16 mouse cellular contexts compared by ENCODE assay signal in genomic region chr2:101615464-101616305, GRCm38 (mm10). TPM values are rescaled to one million over a fixed set of nuclear protein-coding genes. Genes with fewer than 3 reads are reported as not detected.
DNase-seq lines count a peak whose midpoint lies in the region; ATAC-seq and TF ChIP-seq lines count a peak whose summit lies in the region.
"Had no signal": no experiment of that assay in that cellular context is flagged by ENCODE, and none has a peak within 500 bp of the region (broad histone marks: within the 10 kb centered on the region; RNA-seq: fewer than 3 reads in every experiment).

No protein-coding gene starts in this region.

- no peak overlapping the region for H3K4me3 ChIP-seq in heart, postnatal 0 days (ENCODE audit: low read depth, low read length)
- H3K4me3 ChIP-seq in heart, embryonic 11.5 days (ENCODE audit: low read depth, low read length) = no peak overlapping the region
- H3K4me3 ChIP-seq in midbrain, embryonic 13.5 days (replicated peaks) = no peak overlapping the region
- H3K4me3 ChIP-seq in layer of hippocampus, adult 2 months = no peak overlapping the region
- H3K4me3 ChIP-seq: limb, embryonic 15.5 days; neural tube, embryonic 12.5 days had no signal

- no peak for TF ChIP-seq EP300 in heart, postnatal 0 days (IDR thresholded peaks at IDR 0.05; ENCODE audit: low read depth)

- H3K9ac ChIP-seq in heart, postnatal 0 days (replicated peaks; ENCODE audit: low read depth, low read length) = no peak overlapping the region
- no peak overlapping the region for H3K9ac ChIP-seq in heart, embryonic 11.5 days (ENCODE audit: low read depth, low read length)
- H3K9ac ChIP-seq in midbrain, embryonic 13.5 days (replicated peaks) = no peak overlapping the region
- H3K9ac ChIP-seq: limb, embryonic 15.5 days; neural tube, embryonic 12.5 days had no signal

- TF ChIP-seq CTCF in heart, postnatal 0 days (IDR thresholded peaks at IDR 0.05; ENCODE audit: low read depth) = no peak
- TF ChIP-seq CTCF in layer of hippocampus, adult 2 months (conservative IDR thresholded peaks at IDR 0.05) = no peak

- no peak overlapping the region for H3K4me2 ChIP-seq in heart, postnatal 0 days (ENCODE audit: low read depth, low read length)
- H3K4me2 ChIP-seq in heart, embryonic 11.5 days = no peak overlapping the region
- no peak overlapping the region for H3K4me2 ChIP-seq in midbrain, embryonic 13.5 days (replicated peaks)
- H3K4me2 ChIP-seq: limb, embryonic 15.5 days; neural tube, embryonic 12.5 days had no signal

- 0 out of 2 replicates have a peak, but pooled peaks cover 6% of the 10 kb centered on the region for H3K4me1 ChIP-seq in heart, postnatal 0 days (ENCODE audit: control insufficient read depth, insufficient read depth)
- H3K4me1 ChIP-seq in heart, embryonic 11.5 days (ENCODE audit: control insufficient read depth, insufficient read depth, low read length) = peaks cover 5% of the 10 kb centered on the region; the same call in 1 of the 2 replicates
- H3K4me1 ChIP-seq in midbrain, embryonic 13.5 days (replicated peaks) = peaks cover 15% of the 10 kb centered on the region
- H3K4me1 ChIP-seq: limb, embryonic 15.5 days; neural tube, embryonic 12.5 days had no signal

- no peaks in the 10 kb centered on the region for H3K9me3 ChIP-seq in heart, postnatal 0 days (replicated peaks; ENCODE audit: control insufficient read depth, low read length)
- no peaks in the 10 kb centered on the region for H3K9me3 ChIP-seq in heart, embryonic 11.5 days (replicated peaks; ENCODE audit: control insufficient read depth, low read length)
- no peaks in the 10 kb centered on the region for H3K9me3 ChIP-seq in midbrain, embryonic 13.5 days
- H3K9me3 ChIP-seq: limb, embryonic 15.5 days; neural tube, embryonic 12.5 days had no signal

- no peak overlapping the region for H3K27ac ChIP-seq in heart, postnatal 0 days (ENCODE audit: low read depth)
- H3K27ac ChIP-seq in heart, embryonic 11.5 days (ENCODE audit: low read depth, low read length) = no peak overlapping the region
- no peak overlapping the region for H3K27ac ChIP-seq in midbrain, embryonic 13.5 days
- no peak overlapping the region for H3K27ac ChIP-seq in layer of hippocampus, adult 2 months
- H3K27ac ChIP-seq: limb, embryonic 15.5 days; neural tube, embryonic 12.5 days had no signal

- WGBS in heart, postnatal 0 days = 51% methylated on average over 10 of the region's 10 CpGs
- whole genome bisulfite sequencing in heart, embryonic 11.5 days (ENCODE audit: insufficient replicate concordance) = 58% methylated on average over 10 of the region's 10 CpGs
- 70% methylated on average over 10 of the region's 10 CpGs for WGBS in midbrain, embryonic 13.5 days

- no peaks in the 10 kb centered on the region for H3K27me3 ChIP-seq in heart, postnatal 0 days (ENCODE audit: control insufficient read depth, insufficient read depth, low read length)
- H3K27me3 ChIP-seq in heart, embryonic 11.5 days (ENCODE audit: control insufficient read depth, insufficient read depth, low read length) = no peaks in the 10 kb centered on the region
- no peaks in the 10 kb centered on the region for H3K27me3 ChIP-seq in midbrain, embryonic 13.5 days
- H3K27me3 ChIP-seq: limb, embryonic 15.5 days; neural tube, embryonic 12.5 days had no signal

- no peak for ATAC-seq in heart, postnatal 0 days (ENCODE audit: insufficient read depth, low read depth)
- no peak for ATAC-seq in heart, embryonic 11.5 days (replicated peaks; ENCODE audit: insufficient number of reproducible peaks, low FRiP score, low TSS enrichment)
- ATAC-seq in midbrain, embryonic 13.5 days = peak; percentile 70

- no peaks in the 10 kb centered on the region for H3K36me3 ChIP-seq in heart, postnatal 0 days (replicated peaks; ENCODE audit: control insufficient read depth, insufficient read depth, low read length)
- no peaks in the 10 kb centered on the region for H3K36me3 ChIP-seq in heart, embryonic 11.5 days (ENCODE audit: control insufficient read depth, insufficient read depth, low read length)
- H3K36me3 ChIP-seq in midbrain, embryonic 13.5 days = no peaks in the 10 kb centered on the region
- H3K36me3 ChIP-seq: limb, embryonic 15.5 days; neural tube, embryonic 12.5 days had no signal

- peak; percentile 20 for DNase-seq in heart, postnatal 0 days (ENCODE audit: low spot score)
- peak; percentile 49 for DNase-seq in A20 (ENCODE audit: low read depth, low spot score)
- peak; percentile 64 for DNase-seq in CD4-positive, CD25-positive, alpha-beta regulatory T cell, adult 2 months (ENCODE audit: low read depth, low spot score)
- no peak for DNase-seq in layer of hippocampus, adult 2 months (ENCODE audit: low spot score in 2 of 2)
- DNase-seq in gastrocnemius, adult 18-20 months (ENCODE audit: low spot score) = no peak
- DNase-seq: cerebellum, adult 9-11 months; heart, postnatal 36 days; kidney, adult 18-20 months; lung, adult 2 months; thymus, postnatal 36 days had no signal

RNA-seq across cellular contexts. Expression of gene Rag2, which starts 8.8 kb away (rescaled TPM):
- total RNA-seq in heart, postnatal 0 days (2014; rRNA removed; ENCODE audit: low replicate concordance) = 0.08 TPM in 1 of 2 replicates, not detected in the other
- polyA plus RNA-seq in heart, postnatal 0 days (2015; fragmentation: Nextera tagmentation; extraction: Ambion mirVana) = not detected in 2 replicates
- polyA plus RNA-seq in heart, embryonic 11.5 days (2014; fragmentation: Nextera tagmentation; extraction: Ambion mirVana) = not detected in 2 replicates
- not detected in 2 replicates for polyA plus RNA-seq in midbrain, embryonic 13.5 days (2015; fragmentation: Nextera tagmentation; extraction: Ambion mirVana)
- total RNA-seq in layer of hippocampus, adult 2 months (2021) = not detected
- not detected for total RNA-seq in gastrocnemius, adult 18-20 months (2021)
- total RNA-seq: heart, postnatal 36 days had no signal
- polyA plus RNA-seq: embryonic facial prominence, embryonic 11.5 days; limb, embryonic 15.5 days; lung, adult 2 months; neural tube, embryonic 12.5 days had no signal

RNA-seq across cellular contexts. Expression of gene Rag1, which starts 33.6 kb away (rescaled TPM):
- 0.04 and 12.3 TPM in 2 replicates for total RNA-seq in heart, postnatal 0 days (2014; rRNA removed; ENCODE audit: low replicate concordance)
- 0.01 and 0.03 TPM in 2 replicates for polyA plus RNA-seq in heart, postnatal 0 days (2015; fragmentation: Nextera tagmentation; extraction: Ambion mirVana)
- 0.14 TPM in 1 of 2 replicates, not detected in the other for polyA plus RNA-seq in heart, embryonic 11.5 days (2014; fragmentation: Nextera tagmentation; extraction: Ambion mirVana)
- 0.05 and 0.14 TPM in 2 replicates for polyA plus RNA-seq in midbrain, embryonic 13.5 days (2015; fragmentation: Nextera tagmentation; extraction: Ambion mirVana)
- total RNA-seq in layer of hippocampus, adult 2 months (2021) = under 1 TPM; 0.15 to 0.25 TPM
- total RNA-seq in gastrocnemius, adult 18-20 months (2021) = not detected
- total RNA-seq: granulocyte monocyte progenitor cell, adult 5-6 weeks had no signal

RNA-seq across cellular contexts. Expression of gene B230118H07Rik, which starts 33.6 kb away (rescaled TPM):
- total RNA-seq in heart, postnatal 0 days (2014; rRNA removed; ENCODE audit: low replicate concordance) = 17.3 and 24.3 TPM in 2 replicates
- polyA plus RNA-seq in heart, postnatal 0 days (2015; fragmentation: Nextera tagmentation; extraction: Ambion mirVana) = 85.5 and 92.1 TPM in 2 replicates
- polyA plus RNA-seq in heart, embryonic 11.5 days (2014; fragmentation: Nextera tagmentation; extraction: Ambion mirVana) = 44.9 and 47.2 TPM in 2 replicates
- 51.5 and 52.4 TPM in 2 replicates for polyA plus RNA-seq in midbrain, embryonic 13.5 days (2015; fragmentation: Nextera tagmentation; extraction: Ambion mirVana)
- 10 to 100 TPM; 32.0 to 32.3 TPM for total RNA-seq in layer of hippocampus, adult 2 months (2021)
- total RNA-seq in gastrocnemius, adult 18-20 months (2021) = 10 to 100 TPM; 81.0 to 87.2 TPM

Comparison
In these comparisons a context has a peak if more than half of its experiments do, and no peak if none do; other contexts are left out.
1. DNase-seq: peak in heart, postnatal 0 days (single experiment), A20 (single experiment) and CD4-positive, CD25-positive, alpha-beta regulatory T cell, adult 2 months (single experiment); none in layer of hippocampus, adult 2 months (0 of 2) and gastrocnemius, adult 18-20 months (single experiment).